Mouse (Mus musculus): Measurements from ENCODE around the gene Rnf5.

DNA sequence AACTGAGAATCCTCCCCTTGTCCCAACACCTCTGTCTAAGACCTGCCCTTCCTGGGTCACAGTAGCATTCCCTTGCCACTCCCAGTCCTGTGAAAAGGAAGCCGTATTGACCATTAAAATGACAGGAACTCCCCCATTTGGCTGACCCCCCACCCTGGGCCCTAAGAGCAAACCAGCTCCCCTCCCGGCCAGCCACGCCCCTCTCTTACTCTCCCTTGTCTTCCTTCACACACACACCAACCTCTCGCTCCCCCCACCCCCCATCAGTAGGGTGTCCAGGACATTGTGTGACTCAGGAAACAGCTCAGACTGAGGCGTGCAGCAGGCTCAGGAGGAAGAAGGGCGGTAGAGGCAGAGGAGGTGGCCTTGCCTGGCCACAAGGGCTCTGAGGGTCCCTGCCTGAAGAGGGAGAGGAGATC lies 39.5 kb downstream of the Rnf5 start, which contains the start of gene Notch4:
- TF ChIP-seq EP300 (optimal IDR thresholded peaks at IDR 0.05) (no peak), CTCF (IDR thresholded peaks at IDR 0.05; ENCODE audit: low read depth) (no peak; the same call in 1 of the 2 replicates)

Measured in stomach, postnatal 0 days (tissue).